Mouse (Mus musculus): ENCODE measurements around the gene Lrrc39.

Gene Lrrc39

DNA sequence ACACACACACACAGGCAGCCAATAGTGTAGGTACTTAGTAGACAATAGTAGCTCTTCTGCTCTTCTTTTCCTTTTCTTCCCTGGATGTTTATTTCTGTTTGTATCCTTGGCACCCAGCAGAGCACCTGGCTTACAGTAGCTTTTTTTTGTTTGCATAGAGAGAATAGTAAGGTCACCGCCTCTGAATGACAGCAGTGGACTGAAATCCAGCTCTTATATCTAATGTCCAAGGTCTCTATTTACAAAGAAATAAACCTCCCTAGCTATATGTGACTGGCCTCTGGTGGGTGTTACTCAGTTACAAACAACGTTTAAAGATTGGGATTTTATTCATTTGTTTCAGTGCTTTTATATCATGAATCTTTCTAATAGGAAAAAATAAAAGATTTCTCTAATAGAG lies 36.9 kb downstream of the Lrrc39 start:
- in situ Hi-C loops (cut with MboI; ENCODE audit: low pct_unique_long_range_greater_than_20kb in 1 of 2, low sequenced_read_pairs in 2 of 2, unreplicated experiment in 1 of 2): loop anchor here (25.0 kb wide), 1 partner anchor 262 kb away; no protein-coding TSS in a partner anchor

DNA sequence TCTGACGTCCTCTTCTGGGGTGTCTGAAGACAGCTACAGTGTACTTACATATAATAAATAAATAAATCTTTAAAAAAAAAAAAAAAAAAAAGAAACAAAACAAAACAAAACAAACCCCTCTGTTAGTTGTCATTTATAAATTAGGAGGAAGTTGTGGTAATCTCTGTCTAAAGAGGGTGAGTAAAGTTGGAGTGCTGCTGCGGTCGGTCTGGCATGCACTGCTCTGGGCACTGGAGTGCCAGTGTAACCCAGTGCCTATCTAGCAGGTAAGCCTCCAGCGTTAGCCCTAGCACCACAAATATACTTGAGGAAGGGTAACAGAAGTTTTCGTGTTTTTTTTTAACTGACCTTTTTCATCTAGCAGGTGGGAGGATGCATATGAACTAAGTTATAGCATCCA lies 38.2 kb downstream of the Lrrc39 start:
- in situ Hi-C loops (cut with MboI; ENCODE audit: low pct_unique_long_range_greater_than_20kb in 1 of 2, low sequenced_read_pairs in 2 of 2, unreplicated experiment in 1 of 2): no loop called here

DNA sequence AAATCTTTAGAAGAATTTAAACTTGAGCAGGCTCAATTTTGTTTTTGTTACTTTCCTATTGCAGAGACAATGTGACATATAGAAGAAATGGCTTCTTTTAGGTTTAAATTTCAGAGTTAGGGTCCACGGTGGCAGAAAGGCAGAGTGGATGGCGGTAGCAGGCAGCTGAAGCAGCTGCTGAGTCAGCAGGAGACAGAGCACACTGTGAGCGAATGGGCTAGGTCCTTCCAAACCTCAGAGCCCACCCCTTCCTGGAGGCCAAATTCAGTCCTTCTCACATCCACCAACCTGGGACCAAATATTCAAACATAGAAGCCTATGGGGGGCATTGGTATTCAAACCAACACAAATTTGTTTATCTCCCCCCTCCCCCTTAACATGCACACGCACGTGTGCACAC lies 39.0 kb downstream of the Lrrc39 start:
- in situ Hi-C loops (cut with MboI; ENCODE audit: low pct_unique_long_range_greater_than_20kb in 1 of 2, low sequenced_read_pairs in 2 of 2, unreplicated experiment in 1 of 2): no loop called here

DNA sequence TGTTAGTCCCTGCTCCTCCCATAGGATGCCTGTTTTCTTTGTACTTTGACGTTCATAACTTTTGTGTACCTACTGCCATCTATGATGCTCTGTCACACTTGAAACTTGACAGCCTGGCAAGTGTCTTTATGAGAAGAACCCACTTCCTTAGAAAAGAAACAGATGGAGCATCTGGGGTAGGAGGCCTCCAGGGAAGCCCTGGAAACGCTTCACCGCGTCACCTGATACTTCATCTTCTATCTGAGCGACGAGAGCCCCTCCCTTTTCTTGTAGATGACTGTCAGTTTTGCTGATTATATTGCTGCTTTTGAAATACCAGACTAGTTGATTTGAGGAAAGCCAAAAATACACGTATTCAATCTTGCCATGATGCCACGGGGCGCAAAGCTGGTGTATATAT lies 41.8 kb downstream of the Lrrc39 start:
- in situ Hi-C loops (cut with MboI; ENCODE audit: low pct_unique_long_range_greater_than_20kb in 1 of 2, low sequenced_read_pairs in 2 of 2, unreplicated experiment in 1 of 2): no loop called here

- in situ Hi-C loops (cut with MboI; ENCODE audit: low pct_unique_long_range_greater_than_20kb in 1 of 2, low sequenced_read_pairs in 2 of 2, unreplicated experiment in 1 of 2): no loop called here
Measured at GRCm38 (mm10) chr3:116614295-116614892, 51.6 kb downstream of the Lrrc39 start, which contains the start of gene Trmt13. TSS of gene Trmt13 (minus strand) at chr3:116614587.

GRCm38 (mm10) chr3:116615318-116616068 lies 52.7 kb downstream of the Lrrc39 start:
- in situ Hi-C loops (cut with MboI; ENCODE audit: low pct_unique_long_range_greater_than_20kb in 1 of 2, low sequenced_read_pairs in 2 of 2, unreplicated experiment in 1 of 2): no loop called here

DNA sequence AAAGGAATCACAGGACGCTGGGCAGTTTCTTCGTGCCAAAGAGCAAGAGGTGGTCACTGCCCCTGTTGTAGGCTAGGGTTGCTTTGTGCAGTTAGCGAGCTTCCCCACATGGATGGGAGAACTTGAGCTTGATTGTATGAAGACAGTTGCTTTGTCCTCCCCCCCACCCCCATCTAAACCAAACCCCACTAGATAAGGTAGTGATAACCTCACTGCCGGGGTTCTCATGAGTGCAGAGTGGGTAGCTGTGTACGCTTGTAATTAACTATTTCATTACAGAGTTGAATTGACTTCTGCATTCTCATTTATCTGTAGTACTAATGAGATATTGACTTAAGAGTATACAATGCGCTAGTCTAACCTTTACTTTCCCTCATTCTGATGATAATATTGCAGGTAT lies 56.1 kb downstream of the Lrrc39 start:
- in situ Hi-C loops (cut with MboI; ENCODE audit: low pct_unique_long_range_greater_than_20kb in 1 of 2, low sequenced_read_pairs in 2 of 2, unreplicated experiment in 1 of 2): no loop called here

DNA sequence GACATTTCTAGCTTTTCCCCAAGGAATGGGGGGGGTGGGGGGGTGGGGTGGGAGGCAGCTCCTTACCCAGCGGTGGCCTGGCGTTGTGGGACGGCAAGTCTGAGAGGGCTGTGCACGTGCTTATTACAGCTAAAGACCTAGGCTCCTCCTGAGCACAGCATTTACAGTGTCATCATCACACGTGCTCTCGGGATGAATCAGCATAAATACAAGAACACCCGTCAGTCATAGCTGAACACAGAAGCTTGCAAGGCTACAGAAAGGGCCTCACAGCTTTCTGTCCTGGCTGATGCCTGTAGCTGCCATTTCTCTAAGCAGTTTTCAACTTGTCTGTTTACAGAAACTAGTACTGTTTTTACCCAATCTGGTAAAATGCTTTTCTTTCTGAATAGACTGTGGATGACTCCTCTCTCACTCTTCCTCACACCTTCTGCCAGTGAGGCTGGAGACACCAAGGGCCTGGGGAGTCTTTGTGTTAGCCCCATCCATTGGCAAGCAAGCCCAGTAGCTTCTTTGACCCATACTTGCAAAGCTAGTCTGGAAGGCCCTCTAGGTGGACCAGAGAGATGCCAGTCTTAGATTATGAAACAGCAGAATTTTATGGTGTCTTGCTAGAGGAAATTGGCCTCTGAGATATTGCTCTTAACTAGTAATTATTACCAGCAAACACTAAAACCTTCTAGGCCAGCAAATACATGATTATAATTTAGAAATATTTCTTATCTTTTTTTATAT lies 58.0 kb downstream of the Lrrc39 start:
- in situ Hi-C loops (cut with MboI; ENCODE audit: low pct_unique_long_range_greater_than_20kb in 1 of 2, low sequenced_read_pairs in 2 of 2, unreplicated experiment in 1 of 2): no loop called here

DNA sequence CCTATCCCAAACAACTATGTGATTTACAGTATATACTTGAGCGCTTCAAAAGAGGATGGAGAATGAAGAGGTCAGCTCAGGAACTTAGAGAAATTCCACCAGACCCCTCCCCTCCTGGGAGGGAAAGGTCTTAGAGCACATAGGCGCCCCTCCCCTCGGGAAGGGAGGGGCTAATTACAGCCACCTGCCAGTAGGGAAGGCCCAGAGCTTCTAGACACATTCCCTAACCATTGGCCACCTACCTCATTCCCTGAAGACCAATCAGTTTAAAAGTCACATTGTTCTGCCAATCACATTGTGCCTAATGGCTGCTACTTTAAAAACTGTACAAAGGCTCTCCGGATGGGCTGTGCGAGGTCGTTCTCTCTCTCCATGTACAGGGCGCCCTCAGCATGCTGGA lies 59.9 kb downstream of the Lrrc39 start:
- in situ Hi-C loops (cut with MboI; ENCODE audit: low pct_unique_long_range_greater_than_20kb in 1 of 2, low sequenced_read_pairs in 2 of 2, unreplicated experiment in 1 of 2): no loop called here

DNA sequence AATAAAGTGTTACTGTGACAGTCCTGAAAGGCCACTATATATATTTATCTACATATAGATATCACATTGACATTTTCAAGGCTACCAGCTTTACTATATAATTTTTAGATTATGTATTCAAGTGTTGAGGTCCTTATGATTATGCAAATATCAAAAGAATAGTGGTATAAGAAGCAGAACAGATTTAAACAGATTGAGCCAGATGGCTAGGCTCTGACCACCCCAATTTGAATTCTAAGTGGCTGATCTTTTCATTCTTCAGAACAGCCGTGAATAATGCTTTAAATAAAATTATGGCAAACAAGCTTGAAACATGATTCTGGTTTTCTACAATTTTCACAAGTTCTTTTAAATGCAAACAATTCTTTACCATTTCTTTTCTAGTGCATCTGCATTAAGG lies 68.7 kb downstream of the Lrrc39 start:
- in situ Hi-C loops (cut with MboI; ENCODE audit: low pct_unique_long_range_greater_than_20kb in 1 of 2, low sequenced_read_pairs in 2 of 2, unreplicated experiment in 1 of 2): no loop called here

All from mouse embryonic stem cell (cell line).